Mouse (Mus musculus) CD4-positive, CD25-positive, alpha-beta regulatory T cell, adult 2 months (primary cell): Measurements from ENCODE around the gene Vrk1.
A peak's percentile ranks its signal among the peaks of the same experiment; 100 is the strongest.

Source experiments
- DNase-seq: peaks from one replicate; pipeline ENCODE4 v3.0.0-alpha.2; 2012; ENCODE audit warnings: low read depth, low spot score

The Vrk1 gene

DNA sequence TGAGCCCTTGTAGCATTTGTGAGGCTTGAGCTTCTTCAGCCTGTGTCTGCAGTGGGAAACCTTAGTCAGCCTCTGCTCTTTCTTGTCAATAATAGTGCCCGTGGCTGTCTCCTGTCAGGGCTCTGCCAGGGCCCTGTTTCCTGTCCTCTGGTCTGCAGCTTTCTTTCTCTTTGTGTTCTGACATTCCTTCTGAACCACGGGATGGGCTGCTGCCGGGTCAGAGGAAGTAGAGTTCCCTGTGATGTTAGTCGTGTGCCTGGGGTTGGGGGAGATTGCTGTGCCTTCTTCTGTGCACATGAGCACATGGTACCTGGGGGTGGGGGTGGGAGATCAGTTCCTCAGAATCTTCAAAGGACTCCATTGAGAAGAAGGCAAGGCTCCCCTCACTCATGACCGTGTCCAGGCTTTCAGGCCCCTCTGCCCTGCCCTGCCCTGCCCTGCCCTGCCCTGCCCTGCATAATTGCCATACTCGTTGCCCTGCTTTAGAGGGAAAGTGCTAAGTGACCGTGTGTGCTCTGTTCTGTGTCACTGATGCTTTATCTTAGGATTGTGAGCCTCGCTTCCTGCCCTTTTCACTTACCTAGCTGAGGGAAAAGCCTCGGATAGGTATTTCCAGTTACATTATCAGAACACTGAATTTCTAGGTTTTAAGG lies 36.2 kb downstream of the Vrk1 start:
- no peak for DNase-seq

DNA sequence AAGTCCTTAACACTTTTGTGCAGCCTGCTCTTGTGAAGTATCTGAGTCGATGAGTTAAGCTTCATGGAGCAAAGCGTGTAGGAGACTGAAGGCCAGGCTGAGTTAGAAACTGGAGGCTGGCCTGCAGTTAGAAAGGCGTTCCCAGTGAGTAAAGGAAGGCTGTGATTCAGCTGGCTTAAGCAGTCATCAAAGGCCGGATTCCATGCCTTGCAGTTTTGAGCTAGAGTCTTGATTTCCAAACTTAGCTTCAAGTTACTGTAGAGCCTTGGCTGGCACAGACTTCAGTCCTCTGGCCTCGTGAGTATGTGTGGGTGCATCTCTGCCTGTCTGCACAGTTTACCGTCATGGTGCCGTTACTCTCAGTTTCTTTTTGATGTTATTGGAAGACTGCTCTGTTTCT lies 42.2 kb downstream of the Vrk1 start:
- DNase-seq: no peak

DNA sequence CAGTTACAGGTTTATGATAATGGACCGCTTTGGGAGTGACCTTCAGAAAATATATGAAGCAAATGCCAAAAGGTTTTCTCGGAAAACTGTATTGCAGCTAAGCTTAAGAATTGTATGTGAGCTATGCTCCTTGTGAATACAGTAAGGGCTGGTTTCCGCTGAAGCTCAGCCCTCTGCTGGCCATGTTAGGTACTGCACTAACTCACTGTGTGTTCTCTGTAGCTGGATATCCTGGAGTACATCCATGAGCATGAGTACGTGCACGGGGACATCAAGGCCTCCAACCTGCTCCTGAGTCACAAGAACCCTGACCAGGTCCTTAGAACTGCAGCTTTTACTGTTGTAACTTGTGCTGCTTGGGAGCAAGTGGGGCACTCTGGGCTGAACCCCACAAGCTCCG lies 45.8 kb downstream of the Vrk1 start:
- peak; percentile 88 for DNase-seq

DNA sequence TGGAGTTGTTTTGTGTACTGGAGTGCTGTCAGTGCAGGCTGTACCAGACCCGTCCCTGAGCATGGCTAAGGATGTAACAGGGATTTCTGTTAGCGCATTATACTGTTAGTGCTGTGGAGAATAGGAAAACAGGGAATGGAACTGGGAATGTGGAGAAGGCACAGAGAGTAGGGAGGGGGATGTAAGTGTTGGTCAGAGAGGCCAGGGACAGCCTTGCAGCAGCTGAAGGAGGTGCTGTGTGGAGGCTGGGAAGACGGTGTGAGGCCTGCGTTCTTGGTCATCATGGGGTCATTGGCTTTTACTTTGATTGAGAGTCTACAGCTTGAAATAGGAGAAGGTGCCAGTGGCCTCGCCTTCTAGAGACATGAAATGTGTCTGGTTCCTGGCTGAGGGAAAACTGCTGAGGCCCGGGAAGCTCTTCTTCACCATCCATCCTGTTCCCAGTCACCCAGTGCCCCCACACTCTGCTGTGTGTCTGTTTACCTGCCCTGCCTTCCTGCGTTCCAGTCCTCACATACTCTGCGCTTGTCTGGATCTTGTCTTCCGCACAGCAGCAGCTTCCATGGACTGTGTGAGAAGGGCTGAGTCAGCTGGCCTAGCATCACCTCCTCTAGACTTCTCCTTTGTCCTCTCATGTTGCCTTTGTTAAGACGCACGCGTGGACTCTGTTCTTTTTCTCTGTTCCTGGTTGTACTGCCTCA lies 50.0 kb downstream of the Vrk1 start:
- DNase-seq: no peak

DNA sequence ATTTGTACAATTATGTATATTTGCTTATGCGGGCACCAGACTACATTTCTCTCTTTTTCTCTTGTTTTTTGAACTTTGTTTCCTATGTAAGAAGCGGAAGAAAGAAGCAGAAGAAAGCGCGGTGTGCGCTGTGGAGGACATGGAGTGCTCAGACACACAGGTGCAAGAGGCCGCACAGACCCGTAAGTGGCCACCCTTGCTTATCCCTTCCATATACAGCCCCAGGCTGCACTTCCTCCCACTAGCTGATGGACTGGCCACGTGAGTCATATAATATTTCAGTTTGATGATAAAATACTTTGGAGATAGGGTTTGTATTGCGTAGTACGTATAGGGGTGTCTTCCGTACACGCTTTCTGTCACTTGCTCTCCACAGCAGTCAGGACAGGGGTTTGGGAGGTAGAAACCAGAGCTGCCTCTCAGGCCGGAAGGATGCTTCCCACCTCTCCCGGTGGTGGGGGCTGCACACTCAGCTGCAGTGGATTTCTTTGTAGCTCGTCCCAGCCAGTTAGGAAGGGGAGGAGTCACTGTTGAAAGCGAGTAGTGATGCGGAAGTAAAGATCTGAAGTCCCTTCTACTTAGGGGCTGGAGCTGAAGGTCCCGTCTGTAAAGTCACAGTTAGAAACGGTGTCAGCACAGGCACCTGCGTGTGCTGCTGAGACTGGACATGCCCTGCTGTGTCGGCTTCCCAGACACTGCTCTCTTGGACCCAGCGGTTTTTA lies 60.6 kb downstream of the Vrk1 start:
- no peak for DNase-seq

DNA sequence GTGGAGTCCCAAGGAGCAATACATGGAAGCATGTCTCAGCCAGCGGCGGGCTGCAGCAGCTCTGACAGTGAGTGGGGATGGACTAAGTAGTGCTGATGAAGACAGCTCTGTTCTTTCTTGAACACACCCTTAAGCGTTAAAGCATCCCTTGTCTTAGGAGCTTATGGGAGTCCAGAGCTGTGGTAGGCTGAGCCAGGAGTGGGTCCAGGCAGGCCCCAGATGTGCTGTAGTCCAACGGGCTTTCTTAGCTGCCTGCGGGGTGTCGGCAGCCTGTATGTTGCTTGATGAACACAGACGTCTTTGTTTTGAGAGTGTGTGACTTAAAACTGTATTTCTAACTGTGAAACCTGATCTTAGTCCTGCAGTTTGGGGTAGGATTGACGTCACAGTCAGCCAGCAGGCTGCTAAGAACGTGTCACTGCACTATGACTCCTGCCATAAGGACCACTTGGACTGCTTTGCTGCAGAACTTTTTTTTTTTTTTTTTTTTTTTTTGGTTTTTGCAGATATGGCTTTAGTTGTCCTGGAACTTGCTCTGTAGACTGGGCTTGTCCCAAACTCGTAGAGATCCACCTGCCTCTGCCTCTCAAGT lies 61.6 kb downstream of the Vrk1 start:
- DNase-seq: no peak

DNA sequence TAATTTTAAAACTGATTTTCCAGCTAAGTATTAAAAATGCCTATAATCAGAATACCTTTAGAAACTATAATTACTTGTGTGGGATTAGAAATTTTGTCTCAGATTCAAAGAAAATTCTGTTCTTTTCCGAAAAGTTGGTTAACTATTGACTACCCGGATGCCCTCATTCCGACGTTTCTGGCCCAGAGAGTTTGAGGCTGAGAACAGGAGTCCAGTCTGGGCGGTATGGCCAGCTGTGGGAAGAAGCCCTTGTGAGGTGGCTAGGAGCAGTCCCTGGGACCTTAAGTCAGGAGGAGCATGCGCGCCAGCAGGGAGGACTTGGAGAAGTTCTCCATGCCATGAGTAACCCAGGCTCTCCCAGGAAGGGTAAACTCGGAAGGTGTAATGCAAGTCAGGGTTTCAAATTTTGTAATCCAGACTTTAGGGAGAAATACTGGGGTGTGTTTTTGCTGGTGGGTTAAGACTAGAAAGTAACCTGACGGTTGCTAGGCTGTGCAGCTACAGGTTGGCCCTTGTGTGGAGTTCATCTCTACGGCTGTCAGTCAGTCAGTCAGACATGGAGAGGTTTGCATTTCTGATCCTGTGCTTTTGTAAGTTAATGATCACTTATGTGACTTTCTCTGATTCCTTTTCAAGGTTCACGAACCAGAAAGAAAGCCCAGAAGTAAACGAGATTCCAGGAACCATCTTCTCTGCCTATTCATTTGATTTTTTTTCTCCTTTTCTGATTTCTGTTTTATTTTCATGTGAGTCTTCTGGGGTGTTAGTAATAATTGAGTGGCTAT lies 64.5 kb downstream of the Vrk1 start:
- DNase-seq: no peak

DNA sequence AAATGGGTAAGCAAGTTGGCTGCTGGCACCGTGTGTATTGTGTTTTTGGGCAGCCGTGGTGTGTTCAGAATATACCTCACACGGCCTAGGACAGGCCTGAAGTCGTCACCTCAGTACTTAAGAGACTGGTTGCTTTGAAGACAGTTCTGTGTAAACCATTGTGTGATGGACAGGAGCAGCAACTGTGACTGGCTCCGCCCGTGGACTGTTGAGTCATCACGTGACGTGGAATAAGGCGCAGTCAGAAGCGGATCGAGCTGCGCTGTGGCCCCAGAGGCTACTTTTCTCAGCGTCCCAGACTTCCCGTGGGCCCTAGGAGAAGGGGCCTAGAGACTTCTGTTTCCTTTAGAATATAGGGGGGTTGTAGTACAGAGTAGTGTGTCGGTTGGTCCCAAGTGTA lies 66.1 kb downstream of the Vrk1 start:
- no peak for DNase-seq

DNA sequence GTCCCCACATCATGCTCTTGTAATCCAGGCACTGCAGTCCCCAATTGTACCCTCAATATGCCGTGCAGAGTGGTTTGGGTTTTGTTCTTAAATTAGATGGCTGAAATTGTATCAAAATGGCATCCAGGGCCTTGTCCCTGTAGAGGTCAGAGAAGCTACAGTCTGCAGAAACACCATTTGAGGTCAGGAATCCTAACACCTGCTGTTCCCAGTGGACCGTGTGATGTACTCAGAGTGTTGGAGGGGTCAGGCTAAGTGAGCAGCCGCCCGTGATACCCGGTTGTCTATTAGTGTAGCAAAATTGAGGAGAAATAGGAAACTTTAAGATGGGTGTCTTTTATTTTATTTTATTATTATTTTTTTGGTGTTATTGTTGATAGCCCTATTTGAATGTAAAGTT lies 70.5 kb downstream of the Vrk1 start:
- no peak for DNase-seq

DNA sequence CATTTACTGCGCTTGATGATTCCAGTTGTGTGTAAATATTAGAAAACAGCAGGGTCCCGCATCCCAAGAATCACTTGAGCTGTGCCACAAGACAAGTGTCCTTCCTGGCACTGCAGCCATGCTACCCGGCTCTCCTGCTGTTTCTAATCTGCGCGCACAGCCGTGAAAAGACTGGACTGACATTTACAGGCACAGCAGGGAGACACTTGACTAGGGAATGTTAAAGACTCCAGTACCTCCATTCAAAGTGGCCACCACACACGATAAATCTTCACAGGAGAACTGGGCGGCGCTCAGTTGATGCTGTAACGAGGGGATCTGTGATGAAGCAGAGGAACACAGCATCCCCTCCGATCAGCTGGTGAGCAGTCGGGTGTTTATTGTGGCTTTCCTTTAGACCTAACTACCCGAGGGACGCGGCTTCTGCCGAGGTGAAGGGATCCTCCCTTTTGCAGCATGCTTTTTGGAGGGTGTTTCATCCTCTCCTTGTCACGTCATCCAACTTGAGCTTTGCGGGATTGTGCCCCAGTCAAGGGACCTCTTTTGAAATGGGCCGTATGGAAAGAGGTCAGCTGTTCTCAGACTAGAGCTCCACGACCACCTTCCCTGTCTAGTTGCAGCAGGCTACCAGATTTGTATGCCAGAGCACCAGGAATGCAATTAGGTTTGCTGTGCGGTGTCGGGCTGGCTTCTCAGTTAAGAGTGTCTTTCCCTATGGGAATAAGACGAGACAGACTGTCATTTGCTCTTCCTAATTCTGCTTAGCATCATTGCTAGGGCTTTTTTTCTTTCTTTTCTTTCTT lies 71.1 kb downstream of the Vrk1 start:
- DNase-seq: no peak

DNA sequence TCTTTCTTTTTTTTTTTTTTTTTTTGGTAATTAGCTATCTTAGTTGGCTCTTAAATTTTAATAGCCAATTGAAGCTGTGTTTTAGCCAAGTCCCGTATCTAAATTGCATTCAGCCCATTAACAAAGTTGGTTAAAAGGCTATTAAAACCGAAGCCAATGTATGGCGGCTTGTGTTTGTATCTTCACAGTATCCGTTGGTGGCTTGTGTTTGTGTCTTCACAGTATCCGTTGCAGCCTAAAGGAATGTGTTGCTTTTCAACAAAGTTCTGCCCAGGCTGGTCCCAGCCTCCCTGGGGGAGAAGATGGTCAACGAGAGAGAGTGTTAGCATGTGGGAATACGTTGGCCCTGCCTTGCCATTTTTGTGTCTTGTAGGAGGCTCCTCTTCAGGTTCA lies 71.7 kb downstream of the Vrk1 start:
- no peak for DNase-seq

DNA sequence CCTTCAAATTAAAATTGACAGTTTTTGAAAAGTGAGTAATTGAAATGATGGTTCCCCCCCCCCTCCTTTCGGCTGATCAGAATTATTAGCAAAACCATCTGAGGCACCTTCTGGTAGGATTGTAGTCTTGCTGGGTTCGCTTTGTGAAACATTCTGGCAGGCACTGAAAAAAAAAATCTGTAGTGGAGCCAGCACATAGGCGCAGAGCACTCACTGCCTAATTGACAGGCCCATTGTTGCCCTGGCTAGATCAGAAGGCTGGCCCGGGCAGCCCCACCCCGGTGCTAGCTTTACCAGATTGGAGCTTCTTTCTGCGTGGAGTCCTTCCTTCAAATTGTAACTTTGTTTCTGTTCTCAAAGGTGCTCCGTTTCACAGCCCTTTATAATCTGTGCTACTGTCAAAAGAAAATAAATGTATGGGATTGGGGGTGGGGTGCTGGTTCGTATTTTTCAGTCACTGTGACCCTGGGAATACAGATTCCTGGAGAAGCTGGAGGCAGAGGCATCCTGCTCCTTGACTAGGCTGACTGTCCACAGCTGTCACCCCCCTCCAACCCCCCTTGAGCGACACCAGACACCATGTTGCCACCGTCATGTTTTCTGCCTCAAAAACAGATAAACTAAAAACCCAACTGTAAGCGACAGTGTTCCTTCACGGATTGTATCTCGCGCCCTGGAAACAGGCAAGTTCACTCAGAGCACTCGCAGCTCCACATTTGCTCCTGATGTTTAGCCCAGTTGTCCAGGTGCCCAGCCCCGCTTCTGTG lies 72.3 kb downstream of the Vrk1 start:
- no peak for DNase-seq

DNA sequence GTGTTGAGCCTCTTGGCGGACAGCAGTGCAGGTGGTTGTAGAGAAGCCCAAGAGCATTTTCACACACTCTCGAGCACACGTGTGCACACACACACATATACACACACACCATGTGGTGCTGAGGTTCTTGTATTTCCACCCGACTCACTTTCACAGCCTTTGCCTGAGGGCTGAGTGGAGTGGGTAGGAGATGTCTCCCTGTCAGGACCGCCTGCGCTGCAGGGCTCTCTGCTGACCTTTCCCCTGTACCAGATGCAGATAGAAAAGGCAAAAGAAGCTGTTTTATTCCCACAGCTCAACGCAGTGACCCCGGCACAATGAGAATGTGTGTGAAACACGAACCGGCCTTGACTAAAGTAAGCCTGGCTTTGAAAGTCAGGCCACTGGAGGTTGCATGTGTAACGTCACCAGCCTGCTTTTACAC lies 72.9 kb downstream of the Vrk1 start:
- DNase-seq: no peak

DNA sequence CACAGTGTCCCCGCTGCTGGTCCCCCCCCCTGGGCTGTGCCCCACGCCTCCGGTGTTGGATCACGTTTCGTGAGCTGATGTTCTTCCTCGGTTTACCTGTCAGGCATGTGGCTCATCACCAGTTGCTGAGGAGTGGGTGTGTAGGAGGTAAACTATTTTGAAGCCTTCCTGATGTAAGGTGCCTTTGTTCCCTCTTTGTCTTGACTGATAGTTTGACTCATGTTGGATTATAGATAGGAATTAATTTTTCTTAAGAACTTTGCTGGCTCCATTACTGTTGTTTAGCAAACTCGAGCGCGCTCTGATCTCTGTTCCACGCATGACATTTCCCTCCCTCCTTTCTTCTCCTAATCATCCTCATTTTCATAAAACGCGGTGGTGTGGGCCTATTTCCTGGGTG lies 74.1 kb downstream of the Vrk1 start:
- DNase-seq: no peak

DNA sequence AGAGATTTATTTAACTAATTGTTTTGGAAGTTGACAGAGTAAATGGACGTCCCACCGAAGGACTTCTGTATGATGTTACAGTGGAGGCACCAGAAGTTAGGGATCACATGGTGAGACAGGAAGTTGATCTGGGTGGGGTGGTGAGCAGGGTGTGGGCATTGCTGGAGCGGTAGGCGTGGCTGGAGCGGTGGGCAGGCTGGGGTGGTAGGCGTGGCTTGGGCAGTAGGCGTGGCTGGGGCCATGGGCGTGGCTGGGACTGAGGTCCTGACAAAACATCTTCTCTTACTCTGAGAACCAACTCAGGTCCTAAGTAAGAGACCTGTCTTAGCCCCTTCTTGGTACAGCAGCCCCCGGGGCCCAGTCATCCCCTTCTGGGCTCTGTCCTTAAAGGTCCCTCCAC lies 84.8 kb downstream of the Vrk1 start:
- DNase-seq: no peak

DNA sequence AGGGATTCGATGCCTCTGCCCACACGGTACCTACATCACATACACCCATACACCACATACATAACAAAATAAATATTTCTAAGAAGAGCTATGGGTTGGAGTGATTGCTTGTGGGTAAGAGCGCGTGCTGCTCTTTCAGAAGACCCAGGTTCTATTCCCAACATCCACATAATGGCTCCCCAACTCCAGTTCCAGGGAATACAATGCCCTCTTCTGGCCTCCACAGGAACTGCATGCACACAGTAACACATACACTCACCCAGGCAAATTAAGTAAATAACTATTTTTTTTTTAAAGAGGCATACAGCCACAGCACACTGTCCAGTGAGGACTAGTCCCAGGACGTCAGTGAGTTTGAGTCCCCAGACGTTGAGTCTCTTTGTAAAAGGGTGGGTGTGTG lies 92.0 kb downstream of the Vrk1 start:
- no peak for DNase-seq

DNA sequence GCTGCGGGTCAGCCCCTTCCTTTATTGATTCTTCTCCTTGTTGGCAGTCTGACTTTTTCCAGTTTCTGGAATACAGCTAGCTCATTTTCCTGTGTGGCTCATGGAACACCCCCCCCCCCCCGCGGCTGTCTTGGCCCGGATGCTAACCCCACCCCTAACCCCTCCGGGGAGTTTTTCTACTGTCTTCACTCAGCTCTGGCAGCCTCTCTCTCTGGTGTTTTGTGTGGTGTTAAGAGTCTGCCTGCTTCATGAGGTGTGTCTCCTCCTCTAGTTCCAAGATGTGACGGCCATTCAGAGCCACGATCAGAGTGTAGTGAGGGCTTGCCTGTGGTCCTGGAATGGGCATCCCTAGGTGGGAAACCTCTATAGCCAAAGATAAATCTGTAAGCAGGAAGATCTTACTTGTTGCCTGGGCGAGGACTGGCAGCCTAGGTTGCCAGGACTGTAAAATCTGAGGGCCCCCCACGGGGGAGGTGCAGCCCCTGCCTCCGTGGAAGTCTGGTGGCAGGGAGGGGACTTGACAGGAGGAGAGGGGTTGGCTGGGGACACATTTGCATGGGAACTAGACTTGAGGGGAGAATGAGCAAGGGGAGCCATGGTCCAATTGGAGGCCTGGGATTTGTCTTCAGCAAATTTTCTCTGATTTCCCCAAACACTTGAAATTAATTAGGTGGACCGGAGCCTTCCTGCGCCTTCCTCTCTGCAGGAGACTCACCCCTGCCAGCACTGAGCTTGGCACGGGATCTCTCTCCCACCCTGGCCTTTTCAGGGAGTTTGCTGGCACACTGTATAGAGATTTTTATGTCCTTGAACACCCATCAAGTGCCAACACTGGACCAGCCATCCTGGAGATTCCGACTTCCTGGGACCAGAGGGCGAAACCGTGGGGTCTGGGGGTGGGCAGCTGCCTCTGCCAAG lies 93.0 kb downstream of the Vrk1 start:
- no peak for DNase-seq

DNA sequence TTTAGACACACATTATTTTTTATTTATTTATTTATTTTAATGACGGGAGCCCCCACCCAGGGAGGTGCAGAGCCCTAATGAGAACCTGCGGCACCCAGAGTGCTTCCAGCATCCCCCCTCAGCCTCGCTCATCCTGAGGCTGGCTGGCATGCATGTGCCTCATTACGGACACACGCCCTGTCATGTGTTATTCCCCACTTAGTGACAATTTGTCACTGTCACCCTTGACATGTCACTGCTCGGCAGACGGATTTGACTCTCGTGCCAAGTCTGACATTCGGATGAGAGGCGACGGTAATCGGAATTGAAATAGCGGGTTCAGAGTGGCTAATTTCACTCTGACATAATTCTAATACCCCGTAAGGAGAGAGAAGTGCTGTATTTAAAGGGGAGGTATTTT lies 97.2 kb downstream of the Vrk1 start:
- no peak for DNase-seq
